Mouse (Mus musculus) R1 (cell line): ENCODE data around the gene Maco1.
A peak's percentile ranks its signal among the peaks of the same experiment; 100 is the strongest.
"Not testable (repeated sequence)": the region's sequence is repeated elsewhere in the genome, so short reads cannot be mapped to it uniquely, and the experiment has no call there.

ENCODE experiments used
- DNase-seq: peaks from one replicate; pipeline ENCODE4 v3.0.0-alpha.2; 2018; ENCODE audit warnings: low read depth, low spot score

Gene Maco1

GRCm38 (mm10) chr4:134861884-134862283 lies 8.7 kb upstream of the Maco1 start:
- no peak for DNase-seq

GRCm38 (mm10) chr4:134858494-134858893 lies 5.3 kb upstream of the Maco1 start:
- DNase-seq, result no peak

- DNase-seq, result peak; percentile 97
Observed at GRCm38 (mm10) chr4:134856501-134856900, 3.4 kb upstream of the Maco1 start.

- no peak for DNase-seq
Observed at GRCm38 (mm10) chr4:134856056-134856455, 2.9 kb upstream of the Maco1 start.

GRCm38 (mm10) chr4:134855371-134855770 lies 2.2 kb upstream of the Maco1 start:
- peak; percentile 68 for DNase-seq

GRCm38 (mm10) chr4:134853637-134854485 lies 716 bp upstream of the Maco1 start:
- DNase-seq, result peak; percentile 90

- peak; percentile 60 for DNase-seq
Observed at GRCm38 (mm10) chr4:134852438-134853255, 498 bp downstream of the Maco1 start.

- peak; percentile 47 for DNase-seq
Observed at GRCm38 (mm10) chr4:134851876-134852275, 1.3 kb downstream of the Maco1 start.

- DNase-seq, result peak; percentile 19
Observed at GRCm38 (mm10) chr4:134851236-134851635, 1.9 kb downstream of the Maco1 start.

GRCm38 (mm10) chr4:134850551-134850950 lies 2.6 kb downstream of the Maco1 start:
- no peak for DNase-seq

GRCm38 (mm10) chr4:134847587-134847986 lies 5.6 kb downstream of the Maco1 start:
- no peak for DNase-seq

- DNase-seq, result no peak
Observed at GRCm38 (mm10) chr4:134843566-134843965, 9.6 kb downstream of the Maco1 start.

GRCm38 (mm10) chr4:134840231-134840630 lies 12.9 kb downstream of the Maco1 start:
- DNase-seq, result no peak

- DNase-seq, result not testable (repeated sequence)
Observed at GRCm38 (mm10) chr4:134838706-134839105, 14.4 kb downstream of the Maco1 start.

GRCm38 (mm10) chr4:134838221-134838620 lies 14.9 kb downstream of the Maco1 start:
- peak; percentile 85 for DNase-seq

GRCm38 (mm10) chr4:134835486-134835885 lies 17.7 kb downstream of the Maco1 start:
- no peak for DNase-seq

GRCm38 (mm10) chr4:134831934-134832333 lies 21.2 kb downstream of the Maco1 start:
- no peak for DNase-seq

GRCm38 (mm10) chr4:134827806-134828205 lies 25.3 kb downstream of the Maco1 start:
- no peak for DNase-seq

GRCm38 (mm10) chr4:134826348-134826747 lies 26.8 kb downstream of the Maco1 start:
- DNase-seq, result peak; percentile 37

GRCm38 (mm10) chr4:134825864-134826263 lies 27.3 kb downstream of the Maco1 start:
- DNase-seq, result not testable (repeated sequence)

- DNase-seq, result no peak
Observed at GRCm38 (mm10) chr4:134823560-134823959, 29.6 kb downstream of the Maco1 start.

- DNase-seq, result no peak
Observed at GRCm38 (mm10) chr4:134821061-134821460, 32.1 kb downstream of the Maco1 start.
